Mouse (Mus musculus): ENCODE data around the gene Klhl18. TPM values are rescaled to one million over a fixed set of nuclear protein-coding genes. Genes with fewer than 3 reads are reported as not detected.

Klhl18 gene
- 7.4 and 8.0 TPM in 2 replicates for polyA plus RNA-seq (2021; fragmentation: Nextera tagmentation)
- long read RNA-seq, experiment 1, full-length matches to known transcripts: 24 of 39 reads
- long read RNA-seq, experiment 1, partial matches to known transcripts: 2 of 39 reads
- long read RNA-seq, experiment 1, other reads (novel, unspliced or antisense): 13 of 39 reads
- long read RNA-seq, experiment 2, full-length matches to known transcripts: 2 of 9 reads
- long read RNA-seq, experiment 2, partial matches to known transcripts: 0 of 9 reads
- long read RNA-seq, experiment 2, other reads (novel, unspliced or antisense): 7 of 9 reads

GRCm38 (mm10) chr9:110476124-110477091, at the start of gene Klhl18, which contains the start of gene Kif9:
Klhl18 (minus strand) TSS chr9:110476694.
Kif9 (plus strand) TSS chr9:110476958.

DNA sequence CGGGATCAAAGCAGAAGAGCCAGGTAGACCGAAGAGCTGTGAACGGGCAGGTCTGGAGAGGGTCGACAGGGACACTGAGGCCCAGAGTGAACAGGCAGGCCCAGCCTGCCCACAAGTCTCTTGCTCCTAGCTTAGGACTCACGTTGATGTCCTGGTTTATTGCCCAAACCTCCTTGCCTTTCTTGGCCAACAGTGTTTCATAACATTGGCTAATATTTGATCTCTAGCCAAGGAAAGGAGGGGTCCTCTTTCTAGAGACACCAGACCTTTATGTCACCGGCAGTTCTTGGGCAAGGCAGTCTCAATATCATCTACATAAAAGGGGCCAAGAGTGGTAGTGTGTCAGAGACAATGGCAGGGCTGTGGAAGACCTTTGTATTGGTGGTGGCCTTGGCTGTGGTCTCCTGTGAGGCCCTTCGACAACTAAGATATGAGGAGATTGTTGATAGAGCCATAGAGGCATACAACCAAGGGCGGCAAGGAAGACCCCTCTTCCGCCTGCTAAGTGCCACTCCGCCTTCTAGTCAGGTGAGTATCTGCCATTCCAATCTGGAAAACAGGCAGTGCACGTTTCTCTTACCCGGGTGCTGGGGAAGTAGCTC, 56.9 kb downstream of the Klhl18 start, which contains the start of gene Ngp:
Ngp (plus strand) TSS at position 237 of the 602 bp plus-strand sequence.

GRCm38 (mm10) chr9:110408099-110408773, 68.3 kb downstream of the Klhl18 start, which contains the start of gene Ptpn23:
Ptpn23 (minus strand) TSS chr9:110408213.

Other genes starting within 250 kb of the Klhl18 start
- 68.4 and 245 TPM in 2 replicates for gene Cspg5, start 232.9 kb downstream of the Klhl18 start, polyA plus RNA-seq (2021; fragmentation: Nextera tagmentation)
- 16.6 and 23.0 TPM in 2 replicates for gene Elp6, start 171.5 kb downstream of the Klhl18 start, polyA plus RNA-seq (2021; fragmentation: Nextera tagmentation)
- 25.9 and 40.3 TPM in 2 replicates for gene Scap, start 143.4 kb downstream of the Klhl18 start, polyA plus RNA-seq (2021; fragmentation: Nextera tagmentation)
- gene Ptpn23, start 68.5 kb downstream of the Klhl18 start, polyA plus RNA-seq (2021; fragmentation: Nextera tagmentation): 6.5 and 9.5 TPM in 2 replicates
- gene Ngp, start 56.9 kb downstream of the Klhl18 start, polyA plus RNA-seq (2021; fragmentation: Nextera tagmentation): not detected in 2 replicates
- gene Kif9, start 264 bp upstream of the Klhl18 start, polyA plus RNA-seq (2021; fragmentation: Nextera tagmentation): 1.8 and 2.1 TPM in 2 replicates
- gene Setd2, start 55.9 kb upstream of the Klhl18 start, polyA plus RNA-seq (2021; fragmentation: Nextera tagmentation): 8.8 and 9.2 TPM in 2 replicates
- gene Nradd, start 147.8 kb upstream of the Klhl18 start, polyA plus RNA-seq (2021; fragmentation: Nextera tagmentation): 2.5 and 3.3 TPM in 2 replicates
- 0.46 and 0.58 TPM in 2 replicates for gene Nbeal2, start 177.5 kb upstream of the Klhl18 start, polyA plus RNA-seq (2021; fragmentation: Nextera tagmentation)
- 120 and 126 TPM in 2 replicates for gene Ccdc12, start 179.8 kb upstream of the Klhl18 start, polyA plus RNA-seq (2021; fragmentation: Nextera tagmentation)